Mouse (Mus musculus) brown adipose tissue, adult 24 weeks (tissue): ENCODE results near the gene Sowahd. TPM values are rescaled to one million over a fixed set of nuclear protein-coding genes. Genes with fewer than 3 reads are reported as not detected.

Source experiments
- H3K27ac ChIP-seq: fragments of 200-500 bp; replicated peaks from 2 replicates; pipeline ENCODE4 v1.5.1; 2012; ENCODE audit warnings: low read depth, mild to moderate bottlenecking, low read length
- H3K4me1 ChIP-seq: fragments of 200-500 bp; 2 replicates; pipeline ENCODE4 v1.6.1; 2012; ENCODE audit warnings: low read length, mixed read lengths; ENCODE audit not compliant: control insufficient read depth, insufficient read depth, insufficient read length
- H3K4me3 ChIP-seq: fragments of 200-500 bp; 2 replicates; pipeline ENCODE4 v1.5.1; 2012; ENCODE audit warnings: low read depth, mild to moderate bottlenecking, low read length, moderate library complexity; ENCODE audit not compliant: insufficient read depth
- polyA plus RNA-seq: library from polyadenylated mRNA; stranded (reverse); fragments of >200 nt; gene quantifications from 2 replicates; pipeline ENCODE4 v1.2.4, GENCODE M21; 2012; ENCODE audit not compliant: missing spikeins, insufficient read depth, insufficient read length

Gene Sowahd
- polyA plus RNA-seq: not detected in 2 replicates

- Histone ChIP-seq H3K4me1 (no peaks in the 10 kb centered on the region), H3K4me3 (peak within 1 kb of the TSS; percentile 22), H3K27ac (no peak within 1 kb of the TSS)
Measured at GRCm38 (mm10) chrX:37048066-37048889, at the start of gene Sowahd. Gene Sowahd (plus strand): TSS chrX:37048845.

- Histone ChIP-seq H3K27ac (no peak overlapping the region), H3K4me3 (no peak overlapping the region), H3K4me1 (no peaks in the 10 kb centered on the region)
Measured at GRCm38 (mm10) chrX:37013870-37014269, 34.8 kb upstream of the Sowahd start.

GRCm38 (mm10) chrX:37018150-37018654 lies 30.4 kb upstream of the Sowahd start:
- Histone ChIP-seq H3K4me3 (no peak overlapping the region), H3K4me1 (no peaks in the 10 kb centered on the region), H3K27ac (no peak overlapping the region)

GRCm38 (mm10) chrX:37019045-37019444 lies 29.6 kb upstream of the Sowahd start:
- Histone ChIP-seq H3K4me3 (no peak overlapping the region), H3K27ac (no peak overlapping the region), H3K4me1 (no peaks in the 10 kb centered on the region)

GRCm38 (mm10) chrX:37022690-37023089 lies 26.0 kb upstream of the Sowahd start:
- Histone ChIP-seq H3K27ac (no peak overlapping the region), H3K4me3 (no peak overlapping the region), H3K4me1 (no peaks in the 10 kb centered on the region)

GRCm38 (mm10) chrX:37023652-37024309 lies 24.9 kb upstream of the Sowahd start:
- no peak overlapping the region for H3K4me3 ChIP-seq
- no peak overlapping the region for H3K27ac ChIP-seq
- H3K4me1 ChIP-seq: no peaks in the 10 kb centered on the region

- no peaks in the 10 kb centered on the region for H3K4me1 ChIP-seq
- no peak overlapping the region for H3K4me3 ChIP-seq
- no peak overlapping the region for H3K27ac ChIP-seq
Measured at GRCm38 (mm10) chrX:37028378-37028777, 20.3 kb upstream of the Sowahd start.

- Histone ChIP-seq H3K4me1 (no peaks in the 10 kb centered on the region), H3K4me3 (no peak overlapping the region), H3K27ac (no peak overlapping the region)
Measured at GRCm38 (mm10) chrX:37042726-37043125, 5.9 kb upstream of the Sowahd start.

GRCm38 (mm10) chrX:37048890-37049823 lies 512 bp downstream of the Sowahd start:
- H3K4me3 ChIP-seq: peak overlapping the region; percentile 22
- H3K4me1 ChIP-seq: no peaks in the 10 kb centered on the region
- no peak overlapping the region for H3K27ac ChIP-seq

- no peak overlapping the region for H3K4me3 ChIP-seq
- no peak overlapping the region for H3K27ac ChIP-seq
- no peaks in the 10 kb centered on the region for H3K4me1 ChIP-seq
Measured at GRCm38 (mm10) chrX:37063902-37064301, 15.3 kb downstream of the Sowahd start.

GRCm38 (mm10) chrX:37067299-37067698 lies 18.7 kb downstream of the Sowahd start:
- no peak overlapping the region for H3K27ac ChIP-seq
- no peak overlapping the region for H3K4me3 ChIP-seq
- H3K4me1 ChIP-seq: no peaks in the 10 kb centered on the region

GRCm38 (mm10) chrX:37068766-37069165 lies 20.1 kb downstream of the Sowahd start:
- Histone ChIP-seq H3K27ac (no peak overlapping the region), H3K4me3 (no peak overlapping the region), H3K4me1 (no peaks in the 10 kb centered on the region)

- H3K27ac ChIP-seq: no peak overlapping the region
- no peak overlapping the region for H3K4me3 ChIP-seq
- no peaks in the 10 kb centered on the region for H3K4me1 ChIP-seq
Measured at GRCm38 (mm10) chrX:37074262-37074892, 25.7 kb downstream of the Sowahd start.

- no peaks in the 10 kb centered on the region for H3K4me1 ChIP-seq
- no peak overlapping the region for H3K27ac ChIP-seq
- no peak overlapping the region for H3K4me3 ChIP-seq
Measured at GRCm38 (mm10) chrX:37076651-37077050, 28.0 kb downstream of the Sowahd start.
